Mouse (Mus musculus) adrenal gland, postnatal 36 days (tissue): Measurements from ENCODE around the gene Ints5. TPM values are rescaled to one million over a fixed set of nuclear protein-coding genes. Genes with fewer than 3 reads are reported as not detected.

Experiments used
- DNase-seq, 2 experiments: peaks; one replicate each; pipeline ENCODE4 v3.0.0; 2021; ENCODE audit warnings: mixed read lengths in 1 of 2
- microRNA-seq: library from miRNA; unstranded; fragments of <30 nt; microRNA quantifications from one replicate; pipeline ENCODE4 v1.2.0, GENCODE M21; 2021
- total RNA-seq, 2 experiments: library from RNA; stranded (reverse); gene quantifications; 2 replicates each; pipeline ENCODE4 v1.2.3; 2021

Ints5 gene
- total RNA-seq, 2 experiments from 2014 or later, result 23.7 to 25.8 TPM

GRCm38 (mm10) chr19:8928689-8929223, 36.0 kb downstream of the Ints5 start:
- DNase-seq, result peak in 1 of 2 experiments; percentile 28

- DNase-seq, result peak; percentile 96
These were observed 36.7 kb downstream of the Ints5 start, which contains the start of the genes Rom1 and Eml3 for GRCm38 (mm10) chr19:8929224-8930088. Rom1 (minus strand) TSS chr19:8929356. Eml3 (plus strand) TSS chr19:8929552.

- no peak for DNase-seq
These were observed 37.3 kb downstream of the Ints5 start for GRCm38 (mm10) chr19:8930117-8930516.

- DNase-seq, result no peak
These were observed 38.0 kb downstream of the Ints5 start for GRCm38 (mm10) chr19:8930771-8931170.

DNA sequence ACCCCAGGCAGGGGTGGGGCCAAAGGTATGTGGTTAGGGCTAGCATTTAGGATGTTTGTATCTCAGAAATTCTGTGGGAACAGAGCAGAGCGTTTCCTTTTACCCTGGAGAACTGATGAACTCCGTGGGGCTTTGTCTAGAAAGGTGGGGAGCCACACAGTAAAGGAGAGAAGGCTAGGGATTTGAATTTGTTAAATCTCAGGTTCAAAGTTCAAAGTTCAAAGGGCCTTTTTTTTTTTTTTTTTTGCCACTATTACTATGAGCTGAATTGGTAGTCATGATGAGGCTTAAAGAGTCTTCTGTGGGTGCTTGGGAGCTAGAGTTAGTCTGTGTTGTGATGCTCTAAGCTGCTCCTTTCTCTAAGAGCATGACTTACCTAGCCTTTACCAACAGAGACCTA, 43.9 kb downstream of the Ints5 start:
- DNase-seq, result no peak

- no peak for DNase-seq
These were observed 47.8 kb downstream of the Ints5 start for GRCm38 (mm10) chr19:8940526-8941133.

DNA sequence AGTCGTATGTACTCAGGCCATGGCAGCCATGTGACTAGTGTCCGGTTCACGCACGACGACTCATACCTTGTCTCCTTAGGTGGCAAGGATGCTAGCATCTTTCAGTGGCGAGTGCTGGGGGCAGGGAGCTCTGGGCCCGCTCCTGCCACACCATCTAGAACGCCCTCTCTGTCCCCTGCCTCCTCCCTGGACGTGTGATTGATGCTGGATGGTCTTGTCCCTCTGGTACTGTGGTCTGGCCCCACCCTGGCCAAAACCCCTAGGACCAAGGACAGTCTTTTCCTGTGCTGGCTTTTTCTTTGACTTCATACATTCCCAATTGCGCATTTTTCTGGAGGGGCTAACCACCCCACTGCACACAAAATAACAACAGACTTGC, 48.3 kb downstream of the Ints5 start:
- DNase-seq, result no peak

- DNase-seq, result peak; percentile 96 to 98
These were observed 48.9 kb downstream of the Ints5 start, which contains the start of gene Mta2 for GRCm38 (mm10) chr19:8941515-8942217. Mta2 (plus strand) TSS chr19:8941875.

DNA sequence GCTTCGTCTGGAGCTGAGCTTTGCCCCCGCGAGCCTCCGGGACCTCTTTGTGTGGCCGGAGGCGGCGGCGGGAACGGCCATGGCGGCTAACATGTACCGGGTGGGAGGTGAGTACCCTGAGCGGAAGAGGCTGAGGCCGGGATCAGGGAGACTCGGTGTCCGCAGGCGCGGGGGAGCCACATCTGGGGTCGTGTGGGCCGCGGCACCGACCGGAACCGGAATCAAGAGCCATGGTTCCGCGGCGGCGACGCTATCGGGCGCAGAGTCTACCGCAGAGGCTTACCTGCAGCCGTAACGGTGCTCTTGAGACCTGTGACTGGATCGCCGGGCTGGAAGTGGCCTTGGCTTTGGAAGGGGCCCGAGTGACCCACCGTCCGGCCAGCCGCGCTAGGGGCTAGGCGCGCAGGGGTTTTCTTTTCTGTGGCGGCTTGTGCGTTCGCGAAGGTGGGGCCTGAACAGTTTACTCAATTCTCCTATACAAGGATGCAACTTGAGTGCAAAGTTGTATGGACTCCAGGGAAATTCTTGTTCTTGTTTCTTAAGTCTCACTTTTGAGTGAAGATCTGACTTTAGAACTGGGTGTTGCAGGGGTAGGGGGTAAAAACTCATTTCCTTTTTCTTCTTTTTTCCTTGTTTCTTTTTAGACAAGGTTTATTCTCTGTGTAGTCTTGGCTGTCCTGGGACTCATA, 49.6 kb downstream of the Ints5 start:
- DNase-seq, result peak; percentile 59 to 77

DNA sequence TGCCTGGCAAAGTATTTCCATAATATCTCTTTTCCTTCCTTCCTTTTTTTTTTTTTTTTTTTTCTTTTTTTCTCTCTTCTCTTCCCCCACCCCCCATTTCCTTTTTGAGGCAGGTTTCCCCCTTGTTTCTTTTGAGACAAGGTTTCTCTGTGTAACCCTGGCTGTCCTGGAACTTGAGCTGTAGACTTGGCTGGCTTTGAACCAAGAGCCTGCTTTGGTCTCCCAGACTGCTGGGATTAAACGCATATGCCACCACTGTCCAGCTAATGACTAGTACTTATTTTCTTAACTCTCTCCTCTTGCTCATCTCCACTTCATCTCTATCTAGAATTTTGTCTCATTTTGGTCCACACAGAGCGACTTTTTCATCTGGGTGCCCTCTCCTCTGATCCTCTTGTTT, 50.2 kb downstream of the Ints5 start:
- no peak for DNase-seq

- no peak for DNase-seq
These were observed 51.3 kb downstream of the Ints5 start for GRCm38 (mm10) chr19:8944062-8944461.

DNA sequence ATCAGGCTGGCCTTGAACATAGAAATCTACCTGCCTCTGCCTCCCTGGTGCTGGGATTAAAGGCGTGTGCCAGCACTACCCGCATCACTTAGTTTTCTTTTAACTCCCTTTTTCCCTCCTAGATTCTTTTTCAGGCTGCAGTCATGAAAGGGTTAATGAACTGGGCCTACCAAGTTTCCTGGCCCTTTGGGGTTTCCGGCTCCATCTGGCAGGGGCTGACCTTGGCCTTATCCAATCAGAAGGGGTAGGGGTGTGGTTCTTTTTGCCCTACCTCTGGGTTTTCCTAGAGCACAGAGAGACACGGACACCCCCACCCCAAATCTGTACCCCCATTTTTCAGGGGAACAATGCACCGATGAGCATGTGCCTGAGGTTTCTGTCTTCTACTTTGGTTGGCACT, 51.9 kb downstream of the Ints5 start:
- DNase-seq, result peak; percentile 81 to 88

- no peak for DNase-seq
These were observed 52.4 kb downstream of the Ints5 start for GRCm38 (mm10) chr19:8945251-8945650.

GRCm38 (mm10) chr19:8946929-8947328, 54.1 kb downstream of the Ints5 start:
- DNase-seq, result no peak

Small RNA genes lying within 50 kb of the gene (microRNA-seq; reads per million reads assigned to microRNA genes)
- not detected for gene Mir5136

Other genes with a start within 250 kb of the Ints5 start
- 1 to 10 TPM; 1.3 TPM for gene Chrm1, start 229.2 kb upstream of the Ints5 start, total RNA-seq
- 100 to 1,000 TPM; 354 to 445 TPM for gene Slc3a2, start 169.6 kb upstream of the Ints5 start, total RNA-seq
- gene Wdr74, start 157.2 kb upstream of the Ints5 start, total RNA-seq, result 10 to 100 TPM; 52.3 to 71.2 TPM
- gene 1700092M07Rik, start 152.3 kb upstream of the Ints5 start, total RNA-seq, result 1 to 10 TPM in 1 of 2 experiments, under 1 TPM in 1; 0.82 to 1.0 TPM
- 10 to 100 TPM; 83.6 to 92.9 TPM for gene Stx5a, start 151.6 kb upstream of the Ints5 start, total RNA-seq
- gene Nxf1, start 135.9 kb upstream of the Ints5 start, total RNA-seq, result 100 to 1,000 TPM in 1 of 2 experiments, 10 to 100 TPM in 1; 94.7 to 144 TPM
- gene Tmem223, start 122.0 kb upstream of the Ints5 start, total RNA-seq, result 100 to 1,000 TPM; 113 to 127 TPM
- 10 to 100 TPM; 44.8 to 69.2 TPM for gene Tmem179b, start 118.5 kb upstream of the Ints5 start, total RNA-seq
- 10 to 100 TPM; 11.2 to 16.7 TPM for gene Taf6l, start 106.6 kb upstream of the Ints5 start, total RNA-seq
- 10 to 100 TPM; 90.5 to 98.5 TPM for gene Polr2g, start 94.4 kb upstream of the Ints5 start, total RNA-seq
- gene Zbtb3, start 90.5 kb upstream of the Ints5 start, total RNA-seq, result 1 to 10 TPM; 2.0 to 2.9 TPM
- gene Ttc9c, start 73.7 kb upstream of the Ints5 start, total RNA-seq, result 10 to 100 TPM; 31.7 to 32.2 TPM
- 10 to 100 TPM; 61.8 to 67.6 TPM for gene Hnrnpul2, start 73.0 kb upstream of the Ints5 start, total RNA-seq
- 1 to 10 TPM in 1 of 2 experiments, not detected in 1; 1.7 TPM for gene AC129217.1, start 63.2 kb upstream of the Ints5 start, total RNA-seq
- gene Bscl2, start 55.5 kb upstream of the Ints5 start, total RNA-seq, result 100 to 1,000 TPM; 132 to 176 TPM
- 1 to 10 TPM; 5.2 to 5.4 TPM for gene Gng3, start 53.8 kb upstream of the Ints5 start, total RNA-seq
- 1 to 10 TPM; 4.2 to 4.5 TPM for gene Lrrn4cl, start 42.2 kb upstream of the Ints5 start, total RNA-seq
- gene Ubxn1, start 21.5 kb upstream of the Ints5 start, total RNA-seq, result 100 to 1,000 TPM; 177 to 218 TPM
- gene Uqcc3, start 12.1 kb upstream of the Ints5 start, total RNA-seq, result 10 to 100 TPM; 49.9 to 79.8 TPM
- 10 to 100 TPM in 1 of 2 experiments, 1 to 10 TPM in 1; 5.3 to 17.6 TPM for gene Lbhd1, start 9.3 kb upstream of the Ints5 start, total RNA-seq
- not detected for gene Gm49403, start 9.1 kb upstream of the Ints5 start, total RNA-seq
- gene 1810009A15Rik, start 4.2 kb upstream of the Ints5 start, total RNA-seq, result 10 to 100 TPM; 49.6 to 50.3 TPM
- 1 to 10 TPM; 1.0 to 4.2 TPM for gene Gm49416, start 4.1 kb upstream of the Ints5 start, total RNA-seq
- 100 to 1,000 TPM; 190 to 201 TPM for gene Ganab, start 5.1 kb downstream of the Ints5 start, total RNA-seq
- 10 to 100 TPM; 56.3 to 66.1 TPM for gene B3gat3, start 27.4 kb downstream of the Ints5 start, total RNA-seq
- 10 to 100 TPM; 38.7 to 61.5 TPM for gene Rom1, start 36.4 kb downstream of the Ints5 start, total RNA-seq
- gene Eml3, start 36.5 kb downstream of the Ints5 start, total RNA-seq, result 10 to 100 TPM; 46.9 to 59.1 TPM
- gene Mta2, start 48.9 kb downstream of the Ints5 start, total RNA-seq, result 10 to 100 TPM; 88.0 to 88.6 TPM
- 10 to 100 TPM; 20.7 to 24.4 TPM for gene Tut1, start 60.8 kb downstream of the Ints5 start, total RNA-seq
- gene Eef1g, start 74.0 kb downstream of the Ints5 start, total RNA-seq, result 100 to 1,000 TPM; 331 to 363 TPM
- gene Ahnak, start 96.3 kb downstream of the Ints5 start, total RNA-seq, result 100 to 1,000 TPM; 114 to 197 TPM
- gene Scgb1a1, start 195.0 kb downstream of the Ints5 start, total RNA-seq, result not detected
- gene Asrgl1, start 242.6 kb downstream of the Ints5 start, total RNA-seq, result 10 to 100 TPM; 10.7 to 11.7 TPM